Mouse (Mus musculus): Measurements from ENCODE around the gene Pgbd5. TPM values are rescaled to one million over a fixed set of nuclear protein-coding genes. Genes with fewer than 3 reads are reported as not detected.

Gene Pgbd5
- polyA plus RNA-seq, 1 experiment from 2014 or later, result 3.2 TPM

DNA sequence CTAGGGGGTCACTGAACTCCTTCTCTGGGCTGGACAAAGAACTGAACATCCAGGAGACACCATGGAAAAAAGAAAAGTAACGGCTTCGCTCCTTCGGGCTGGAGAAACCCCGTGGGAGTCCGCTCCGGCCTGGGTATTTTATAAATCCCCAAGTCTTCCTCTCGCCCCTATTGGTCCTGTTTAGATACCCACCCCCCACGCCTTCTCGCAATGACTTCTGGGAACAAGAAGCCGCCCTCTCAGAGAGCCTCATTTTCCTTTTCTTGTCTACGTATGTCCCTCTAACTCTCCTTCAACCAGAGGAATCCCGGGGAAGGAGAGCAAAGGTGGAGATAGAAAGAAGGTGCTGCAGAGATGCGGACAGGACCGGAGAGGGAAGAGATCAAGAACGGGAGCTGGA, 76.1 kb downstream of the Pgbd5 start:
- H3K27ac ChIP-seq (ENCODE audit: low read length), result no peak overlapping the region
- no peak overlapping the region for H3K4me3 ChIP-seq (ENCODE audit: low read depth, low read length)
- no peaks in the 10 kb centered on the region for H3K9me3 ChIP-seq (ENCODE audit: control insufficient read depth, low read depth, low read length)
- H3K4me1 ChIP-seq (ENCODE audit: control insufficient read depth, insufficient read depth, low read length), result no peaks in the 10 kb centered on the region
- no peaks in the 10 kb centered on the region for H3K36me3 ChIP-seq (ENCODE audit: control insufficient read depth, insufficient read depth, low read length)
- no peak overlapping the region for H3K4me2 ChIP-seq (replicated peaks; ENCODE audit: low read depth, low read length)
- no peaks in the 10 kb centered on the region for H3K27me3 ChIP-seq (ENCODE audit: control insufficient read depth, insufficient read depth, low read length)
- ATAC-seq (ENCODE audit: insufficient number of reproducible peaks, insufficient read depth, low FRiP score, low read depth), result no peak
- WGBS, result 89% methylated on average over 15 of the region's 15 CpGs
- H3K9ac ChIP-seq (replicated peaks; ENCODE audit: low read depth, low read length), result no peak overlapping the region

DNA sequence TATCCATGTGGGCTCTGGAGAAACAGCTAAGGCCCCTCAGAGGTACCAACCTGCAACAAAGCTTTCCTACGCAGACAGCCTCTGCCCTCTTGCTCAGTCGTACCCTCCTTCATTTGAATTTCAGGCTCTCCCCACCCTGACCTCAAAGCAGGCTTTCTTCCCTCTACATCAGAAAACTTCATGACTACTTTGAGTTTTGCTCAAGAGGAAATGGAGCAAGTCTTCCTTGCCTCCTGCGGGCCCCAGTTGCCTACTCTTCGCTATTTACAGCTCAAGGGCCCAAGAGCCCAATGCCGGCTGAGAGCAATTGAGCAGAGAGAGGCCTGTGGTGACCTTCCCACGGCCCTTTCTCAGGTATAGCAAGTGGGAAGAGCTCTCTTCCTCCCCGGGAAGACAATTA, 76.9 kb downstream of the Pgbd5 start:
- Histone ChIP-seq H3K4me3 (ENCODE audit: low read depth, low read length) (no peak overlapping the region), H3K9me3 (ENCODE audit: control insufficient read depth, low read depth, low read length) (no peaks in the 10 kb centered on the region), H3K9ac (replicated peaks; ENCODE audit: low read depth, low read length) (no peak overlapping the region), H3K4me2 (replicated peaks; ENCODE audit: low read depth, low read length) (no peak overlapping the region), H3K27ac (ENCODE audit: low read length) (no peak overlapping the region), H3K4me1 (ENCODE audit: control insufficient read depth, insufficient read depth, low read length) (no peaks in the 10 kb centered on the region), H3K27me3 (ENCODE audit: control insufficient read depth, insufficient read depth, low read length) (no peaks in the 10 kb centered on the region), H3K36me3 (ENCODE audit: control insufficient read depth, insufficient read depth, low read length) (no peaks in the 10 kb centered on the region)
- no peak for ATAC-seq (ENCODE audit: insufficient number of reproducible peaks, insufficient read depth, low FRiP score, low read depth)
- WGBS, result 85% methylated on average over 7 of the region's 7 CpGs

DNA sequence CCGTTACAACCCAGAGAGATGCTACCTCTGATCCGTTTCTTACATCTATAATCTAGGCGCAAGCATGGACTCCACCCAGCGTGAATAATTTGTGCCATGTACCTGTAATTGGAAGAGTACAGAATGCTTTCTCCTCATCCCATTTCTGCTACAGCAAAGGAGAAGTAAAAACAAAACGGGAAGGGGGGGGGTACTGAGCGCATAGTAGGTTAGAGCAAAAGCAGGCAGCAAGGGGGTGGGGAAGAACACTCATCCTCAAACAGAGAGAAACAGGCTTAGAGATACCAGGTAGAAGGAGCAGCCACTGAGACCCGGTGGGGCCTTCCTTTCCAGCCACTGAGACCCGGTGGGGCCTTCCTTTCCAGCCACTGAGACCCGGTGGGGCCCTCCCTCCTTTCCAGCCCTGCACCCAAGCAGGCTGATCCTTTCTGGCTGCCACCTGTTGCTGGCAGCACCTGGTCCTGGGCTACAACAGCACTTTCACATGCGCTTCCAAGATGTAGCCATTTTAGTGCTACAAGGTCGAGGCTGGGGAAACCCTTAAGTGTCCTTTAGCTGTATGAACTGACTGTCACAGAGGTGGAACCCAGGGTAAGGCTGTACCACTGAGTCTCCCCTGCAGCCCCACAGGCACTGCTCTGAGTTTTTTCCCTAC, 77.6 kb downstream of the Pgbd5 start:
- Histone ChIP-seq H3K27ac (ENCODE audit: low read length) (no peak overlapping the region), H3K9me3 (ENCODE audit: control insufficient read depth, low read depth, low read length) (no peaks in the 10 kb centered on the region), H3K4me1 (ENCODE audit: control insufficient read depth, insufficient read depth, low read length) (no peaks in the 10 kb centered on the region), H3K4me2 (replicated peaks; ENCODE audit: low read depth, low read length) (no peak overlapping the region), H3K4me3 (ENCODE audit: low read depth, low read length) (no peak overlapping the region), H3K27me3 (ENCODE audit: control insufficient read depth, insufficient read depth, low read length) (no peaks in the 10 kb centered on the region), H3K9ac (replicated peaks; ENCODE audit: low read depth, low read length) (no peak overlapping the region), H3K36me3 (ENCODE audit: control insufficient read depth, insufficient read depth, low read length) (no peaks in the 10 kb centered on the region)
- no peak for ATAC-seq (ENCODE audit: insufficient number of reproducible peaks, insufficient read depth, low FRiP score, low read depth)
- WGBS, result 82% methylated on average over 11 of the region's 11 CpGs

DNA sequence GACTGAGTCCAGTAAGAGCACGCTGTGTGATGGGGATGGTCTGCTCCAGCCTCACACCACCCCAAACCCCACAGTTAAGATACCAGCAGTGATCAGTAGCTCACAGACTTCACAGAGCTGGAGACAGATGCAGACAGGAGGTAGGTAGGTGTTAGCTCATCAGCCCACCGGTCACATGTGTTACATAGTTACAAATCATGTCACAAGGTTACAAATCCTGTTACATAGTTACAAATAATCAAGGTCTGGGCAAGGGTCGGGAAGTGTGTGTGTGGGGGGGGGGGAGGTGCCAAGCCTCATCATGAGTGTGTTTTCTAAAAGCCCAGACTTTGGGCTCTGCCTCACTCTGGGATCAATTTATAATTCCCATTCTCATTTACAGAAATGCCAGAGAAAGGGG, 78.5 kb downstream of the Pgbd5 start:
- Histone ChIP-seq H3K9ac (replicated peaks; ENCODE audit: low read depth, low read length) (no peak overlapping the region), H3K4me2 (replicated peaks; ENCODE audit: low read depth, low read length) (no peak overlapping the region), H3K36me3 (ENCODE audit: control insufficient read depth, insufficient read depth, low read length) (no peaks in the 10 kb centered on the region), H3K9me3 (ENCODE audit: control insufficient read depth, low read depth, low read length) (no peaks in the 10 kb centered on the region), H3K4me3 (ENCODE audit: low read depth, low read length) (no peak overlapping the region), H3K27ac (ENCODE audit: low read length) (no peak overlapping the region), H3K4me1 (ENCODE audit: control insufficient read depth, insufficient read depth, low read length) (no peaks in the 10 kb centered on the region), H3K27me3 (ENCODE audit: control insufficient read depth, insufficient read depth, low read length) (no peaks in the 10 kb centered on the region)
- 59% methylated on average over 3 of the region's 3 CpGs for WGBS
- no peak for ATAC-seq (ENCODE audit: insufficient number of reproducible peaks, insufficient read depth, low FRiP score, low read depth)

DNA sequence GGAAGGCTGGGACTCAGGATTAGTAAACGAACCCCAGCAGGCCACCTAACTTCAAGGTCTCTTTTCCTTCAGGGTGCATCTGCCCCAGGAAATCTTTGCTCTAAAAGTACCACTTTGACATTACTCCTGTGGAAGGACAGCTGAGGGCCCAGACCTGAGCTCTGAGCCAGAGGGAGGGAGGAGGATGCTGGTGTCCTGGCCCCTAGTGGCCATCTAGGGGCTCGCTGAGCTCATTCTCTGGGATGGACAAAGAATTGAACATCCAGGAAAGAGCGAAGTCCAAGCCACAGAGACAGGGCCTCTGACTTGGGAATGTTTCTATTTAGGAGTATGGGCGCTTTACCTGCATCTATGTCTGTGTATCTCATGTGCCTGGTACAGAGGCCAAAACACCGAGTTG, 87.8 kb downstream of the Pgbd5 start:
- H3K9ac ChIP-seq (replicated peaks; ENCODE audit: low read depth, low read length), result no peak overlapping the region
- H3K27me3 ChIP-seq (ENCODE audit: control insufficient read depth, insufficient read depth, low read length), result no peaks in the 10 kb centered on the region
- H3K4me1 ChIP-seq (ENCODE audit: control insufficient read depth, insufficient read depth, low read length), result no peaks in the 10 kb centered on the region
- no peak overlapping the region for H3K4me3 ChIP-seq (ENCODE audit: low read depth, low read length)
- H3K9me3 ChIP-seq (ENCODE audit: control insufficient read depth, low read depth, low read length), result no peaks in the 10 kb centered on the region
- ATAC-seq (ENCODE audit: insufficient number of reproducible peaks, insufficient read depth, low FRiP score, low read depth), result no peak
- no peaks in the 10 kb centered on the region for H3K36me3 ChIP-seq (ENCODE audit: control insufficient read depth, insufficient read depth, low read length)
- no peak overlapping the region for H3K27ac ChIP-seq (ENCODE audit: low read length)
- no peak overlapping the region for H3K4me2 ChIP-seq (replicated peaks; ENCODE audit: low read depth, low read length)
- 63% methylated on average over 5 of the region's 5 CpGs for WGBS

DNA sequence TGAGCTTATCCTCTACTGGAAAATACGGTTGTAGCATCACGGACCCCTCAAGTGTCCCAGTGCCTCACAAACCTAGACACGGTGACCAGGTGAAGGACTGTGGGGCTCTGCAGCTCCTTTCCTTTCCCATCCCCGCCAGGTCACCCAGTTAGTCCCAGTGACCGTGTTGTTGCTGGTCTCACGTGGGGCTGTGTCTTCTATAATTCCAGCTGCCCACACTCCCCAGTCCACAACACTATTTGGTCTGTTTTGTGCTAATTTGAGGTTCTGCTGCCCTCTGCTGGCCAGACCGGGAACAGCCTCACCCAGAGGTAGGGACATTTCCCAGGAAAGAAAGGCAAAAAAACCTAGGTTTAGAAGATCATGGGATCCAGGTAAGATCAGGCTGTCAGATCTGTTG, 89.8 kb downstream of the Pgbd5 start:
- Histone ChIP-seq H3K4me2 (replicated peaks; ENCODE audit: low read depth, low read length) (no peak overlapping the region), H3K36me3 (ENCODE audit: control insufficient read depth, insufficient read depth, low read length) (peaks cover 6% of the 10 kb centered on the region; the same call in 1 of the 2 replicates), H3K4me3 (ENCODE audit: low read depth, low read length) (no peak overlapping the region), H3K9ac (replicated peaks; ENCODE audit: low read depth, low read length) (no peak overlapping the region), H3K9me3 (ENCODE audit: control insufficient read depth, low read depth, low read length) (no peaks in the 10 kb centered on the region), H3K27ac (ENCODE audit: low read length) (no peak overlapping the region), H3K27me3 (ENCODE audit: control insufficient read depth, insufficient read depth, low read length) (no peaks in the 10 kb centered on the region), H3K4me1 (ENCODE audit: control insufficient read depth, insufficient read depth, low read length) (no peaks in the 10 kb centered on the region)
- WGBS, result 38% methylated on average over 7 of the region's 7 CpGs
- no peak for ATAC-seq (ENCODE audit: insufficient number of reproducible peaks, insufficient read depth, low FRiP score, low read depth)

DNA sequence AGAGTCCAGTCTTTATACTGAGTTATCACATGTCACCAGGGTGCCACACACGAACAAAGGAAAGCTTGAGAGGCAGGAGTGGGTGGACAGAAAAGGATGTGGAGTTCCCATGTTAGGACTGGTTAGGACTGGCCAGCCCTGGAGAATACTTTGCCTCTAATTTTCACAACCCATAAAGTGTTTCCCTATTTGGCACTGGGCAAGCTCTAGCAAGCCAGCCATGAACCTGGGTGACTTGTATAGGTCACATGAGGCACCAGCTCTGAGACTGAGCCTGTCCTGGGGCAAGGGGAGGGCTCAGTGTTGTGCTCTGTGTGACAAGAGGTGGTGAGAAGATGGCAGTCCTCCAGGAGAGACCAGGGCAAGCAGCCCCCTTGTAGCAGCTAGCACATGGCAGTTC, 91.4 kb downstream of the Pgbd5 start:
- Histone ChIP-seq H3K36me3 (ENCODE audit: control insufficient read depth, insufficient read depth, low read length) (peaks cover 16% of the 10 kb centered on the region; the same call in 1 of the 2 replicates), H3K4me2 (replicated peaks; ENCODE audit: low read depth, low read length) (no peak overlapping the region), H3K27ac (ENCODE audit: low read length) (no peak overlapping the region), H3K4me1 (ENCODE audit: control insufficient read depth, insufficient read depth, low read length) (no peaks in the 10 kb centered on the region), H3K9me3 (ENCODE audit: control insufficient read depth, low read depth, low read length) (no peaks in the 10 kb centered on the region), H3K9ac (replicated peaks; ENCODE audit: low read depth, low read length) (no peak overlapping the region), H3K4me3 (ENCODE audit: low read depth, low read length) (no peak overlapping the region), H3K27me3 (ENCODE audit: control insufficient read depth, insufficient read depth, low read length) (no peaks in the 10 kb centered on the region)
- WGBS, result 45% methylated on average over 1 of the region's 1 CpGs
- ATAC-seq (ENCODE audit: insufficient number of reproducible peaks, insufficient read depth, low FRiP score, low read depth), result no peak

DNA sequence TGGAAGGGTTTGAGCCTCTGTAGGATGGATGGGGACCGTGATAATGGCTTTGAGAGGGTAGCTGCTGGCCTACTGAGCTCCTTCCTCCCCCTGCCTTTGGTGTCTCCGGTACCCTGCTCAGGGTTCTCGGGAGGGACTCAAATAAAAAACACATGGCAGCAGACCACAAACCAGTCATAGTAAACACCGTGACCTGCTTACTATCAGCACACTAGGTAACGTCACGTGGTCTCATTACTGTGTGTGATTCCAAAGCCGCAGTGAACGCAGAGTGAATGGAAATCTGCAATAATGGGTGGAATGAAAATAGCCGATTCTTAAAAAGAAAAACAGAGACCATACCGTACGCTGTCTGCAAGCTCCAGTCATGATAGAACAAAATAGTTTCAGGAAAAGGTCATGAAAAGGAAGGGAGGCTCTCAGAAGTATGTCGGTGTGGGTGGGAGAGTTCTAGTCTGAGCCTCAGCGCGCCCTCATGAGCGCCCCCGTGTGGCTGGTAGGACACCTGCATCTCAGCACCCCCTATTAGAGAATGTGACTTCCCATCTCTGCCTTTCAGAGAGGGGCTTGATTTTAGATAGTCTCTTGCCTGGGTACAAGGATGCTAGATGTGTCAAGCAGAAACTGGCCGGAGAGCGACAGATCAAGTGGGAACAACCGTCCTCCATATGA, 92.5 kb downstream of the Pgbd5 start:
- no peak overlapping the region for H3K4me2 ChIP-seq (replicated peaks; ENCODE audit: low read depth, low read length)
- no peak overlapping the region for H3K4me3 ChIP-seq (ENCODE audit: low read depth, low read length)
- no peaks in the 10 kb centered on the region for H3K27me3 ChIP-seq (ENCODE audit: control insufficient read depth, insufficient read depth, low read length)
- H3K4me1 ChIP-seq (ENCODE audit: control insufficient read depth, insufficient read depth, low read length), result no peaks in the 10 kb centered on the region
- no peaks in the 10 kb centered on the region for H3K9me3 ChIP-seq (ENCODE audit: control insufficient read depth, low read depth, low read length)
- WGBS, result 44% methylated on average over 19 of the region's 19 CpGs
- H3K27ac ChIP-seq (ENCODE audit: low read length), result no peak overlapping the region
- H3K36me3 ChIP-seq (ENCODE audit: control insufficient read depth, insufficient read depth, low read length), result peaks cover 16% of the 10 kb centered on the region; the same call in 1 of the 2 replicates
- 0 out of 2 replicates have a peak, but pooled peaks have one; percentile 16 for ATAC-seq (ENCODE audit: insufficient number of reproducible peaks, insufficient read depth, low FRiP score, low read depth)
- no peak overlapping the region for H3K9ac ChIP-seq (replicated peaks; ENCODE audit: low read depth, low read length)
